Mouse (Mus musculus) bone marrow, adult 2 months (tissue): ENCODE measurements around the gene Osbpl3.

Experiments
- CTCF ChIP-seq: fragments of 200-500 bp; IDR thresholded peaks from 2 replicates; pipeline ENCODE4 v1.5.1; 2011; ENCODE audit warnings: low read length, control low read depth; ENCODE audit not compliant: control insufficient read depth, insufficient read depth
- POLR2A ChIP-seq: fragments of 200-500 bp; IDR thresholded peaks from 2 replicates; pipeline ENCODE4 v1.6.1; 2011; ENCODE audit warnings: low read depth, mild to moderate bottlenecking, control low read depth, low read length, borderline replicate concordance; ENCODE audit not compliant: control insufficient read depth

DNA sequence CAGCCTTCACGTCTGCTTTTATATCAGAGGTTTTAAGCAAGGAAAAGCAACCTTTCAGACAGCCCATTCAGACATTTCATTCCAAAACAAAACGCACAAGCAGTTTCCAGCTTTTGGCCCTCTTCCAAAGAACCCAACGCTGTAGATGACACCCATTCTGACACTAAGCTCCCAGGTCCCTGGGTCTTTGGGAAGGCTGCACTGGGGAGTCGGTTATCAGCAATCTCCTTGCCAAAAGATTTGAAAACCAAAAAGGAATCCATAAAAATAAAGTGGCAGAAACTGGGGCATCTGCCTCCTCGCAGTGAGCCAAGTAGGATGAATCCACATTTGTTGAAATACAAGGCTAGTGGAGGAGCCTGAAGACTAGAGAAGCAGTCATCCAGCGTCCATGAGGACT lies 41.5 kb downstream of the Osbpl3 start:
- no peak for TF ChIP-seq CTCF
- no peak for TF ChIP-seq POLR2A
